Mouse (Mus musculus) thymus, adult 2 months (tissue): ENCODE data around the gene Pgm5.

ENCODE experiments used
- CTCF ChIP-seq: fragments of 200-500 bp; IDR thresholded peaks from 2 replicates; pipeline ENCODE4 v1.5.1; 2012; ENCODE audit warnings: mild to moderate bottlenecking, control low read depth, low read length, moderate library complexity, borderline replicate concordance; ENCODE audit not compliant: control insufficient read depth, poor library complexity, insufficient read depth; ENCODE audit errors: extremely low read depth
- POLR2A ChIP-seq: fragments of 200-500 bp; IDR thresholded peaks from 2 replicates; pipeline ENCODE4 v1.6.1; 2012; ENCODE audit warnings: mild to moderate bottlenecking, low read length, control low read depth, moderate library complexity; ENCODE audit not compliant: control insufficient read depth, poor library complexity, insufficient read depth; ENCODE audit errors: extremely low read depth

DNA sequence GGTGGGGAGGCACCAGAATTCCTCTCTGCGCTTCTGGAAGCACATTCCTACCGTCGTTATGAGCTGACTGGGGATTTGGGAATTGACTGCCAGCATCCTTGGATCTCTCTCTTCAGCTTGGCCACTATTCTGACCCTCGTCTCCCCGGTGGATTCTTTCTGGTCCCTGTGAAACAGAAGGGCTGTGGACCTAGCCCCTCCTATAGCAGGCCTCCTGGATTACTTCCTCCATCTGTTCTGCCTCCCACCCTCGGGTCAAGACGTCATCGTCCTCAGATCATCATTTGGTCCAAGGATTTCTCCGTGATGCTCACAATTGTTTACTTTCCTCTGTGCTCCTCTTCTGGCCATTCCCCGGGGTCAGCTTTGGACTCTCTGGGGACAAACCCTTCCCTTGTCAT lies 216.7 kb downstream of the Pgm5 start:
- no peak for TF ChIP-seq CTCF
- TF ChIP-seq POLR2A, result no peak
